Mouse (Mus musculus) small intestine, adult 2 months (tissue): ENCODE results near the gene Evx2.

Source experiments
- CTCF ChIP-seq: fragments of 200-500 bp; IDR thresholded peaks from 2 replicates; pipeline ENCODE4 v1.5.1; 2012; ENCODE audit warnings: low read depth, mild to moderate bottlenecking, control low read depth, inconsistent platforms, low read length, moderate library complexity, mixed read lengths; ENCODE audit not compliant: insufficient replicate concordance, insufficient read length; ENCODE audit errors: extremely low read depth
- POLR2A ChIP-seq: fragments of 200-500 bp; IDR thresholded peaks from 2 replicates; pipeline ENCODE4 v1.6.1; 2012; ENCODE audit warnings: low read depth, mild to moderate bottlenecking, control low read depth, inconsistent platforms, low read length, moderate library complexity

GRCm38 (mm10) chr2:74686988-74687697, 27.8 kb upstream of the Evx2 start:
- TF ChIP-seq CTCF (no peak), POLR2A (no peak)
